Mouse (Mus musculus) stomach, embryonic 16.5 days (tissue): ENCODE results near the gene Vps11. TPM values are rescaled to one million over a fixed set of nuclear protein-coding genes. Genes with fewer than 3 reads are reported as not detected.
"Not testable (repeated sequence)": the region's sequence is repeated elsewhere in the genome, so short reads cannot be mapped to it uniquely, and the experiment has no call there.

Source experiments
- ATAC-seq: fragments of 200-750 bp; cut with Nextera tagmentation; 2 replicates; pipeline ENCODE4 v1.8.0; 2017; ENCODE audit warnings: moderate number of reproducible peaks, moderate TSS enrichment; ENCODE audit not compliant: insufficient read depth, low FRiP score
- H3K27ac ChIP-seq: fragments of 300-500 bp; sonication (generic); 2 replicates; pipeline ENCODE4 v1.5.1; 2014; ENCODE audit warnings: low read length
- H3K27me3 ChIP-seq: fragments of 300-500 bp; sonication (generic); 2 replicates; pipeline ENCODE4 v1.6.1; 2014; ENCODE audit warnings: low read length, control low read depth, mixed read lengths; ENCODE audit not compliant: control insufficient read depth, insufficient read depth
- H3K36me3 ChIP-seq: fragments of 300-500 bp; sonication (generic); 2 replicates; pipeline ENCODE4 v1.6.1; 2014; ENCODE audit warnings: low read length; ENCODE audit not compliant: control insufficient read depth, insufficient read depth
- H3K4me1 ChIP-seq: fragments of 300-500 bp; sonication (generic); 2 replicates; pipeline ENCODE4 v1.6.1; 2014; ENCODE audit warnings: low read length, control low read depth, mixed read lengths; ENCODE audit not compliant: control insufficient read depth, insufficient read depth
- H3K4me2 ChIP-seq: fragments of 300-500 bp; sonication (generic); 2 replicates; pipeline ENCODE4 v1.6.1; 2014; ENCODE audit warnings: low read depth, low read length, mixed read lengths
- H3K4me3 ChIP-seq: fragments of 300-500 bp; sonication (generic); replicated peaks from 2 replicates; pipeline ENCODE4 v1.5.1; 2014; ENCODE audit warnings: mild to moderate bottlenecking, low read length
- H3K9ac ChIP-seq: fragments of 300-500 bp; sonication (generic); 2 replicates; pipeline ENCODE4 v1.6.1; 2014; ENCODE audit warnings: low read length
- H3K9me3 ChIP-seq: fragments of 300-500 bp; sonication (generic); replicated peaks from 2 replicates; pipeline ENCODE4 v1.6.1; 2016; ENCODE audit warnings: low read length, control low read depth; ENCODE audit not compliant: control insufficient read depth
- whole genome bisulfite sequencing: fragments of 180-500 bp; shearing (Covaris S2); extraction: QIAGEN DNeasy Blood & Tissue Kit; methylation state at CpG from one replicate; pipeline ENCODE4 v1.1.7; 2014; 5-methylcytosine and 5-hydroxymethylcytosine counted together
- polyA plus RNA-seq: library from polyadenylated mRNA; unstranded; fragments of >200 nt; fragmentation: Nextera tagmentation; extraction: Ambion mirVana; gene quantifications from 2 replicates; pipeline ENCODE4 v1.2.1, GENCODE M21; 2015

Gene Vps11
- polyA plus RNA-seq, 1 experiment from 2014 or later: 30.0 TPM

DNA sequence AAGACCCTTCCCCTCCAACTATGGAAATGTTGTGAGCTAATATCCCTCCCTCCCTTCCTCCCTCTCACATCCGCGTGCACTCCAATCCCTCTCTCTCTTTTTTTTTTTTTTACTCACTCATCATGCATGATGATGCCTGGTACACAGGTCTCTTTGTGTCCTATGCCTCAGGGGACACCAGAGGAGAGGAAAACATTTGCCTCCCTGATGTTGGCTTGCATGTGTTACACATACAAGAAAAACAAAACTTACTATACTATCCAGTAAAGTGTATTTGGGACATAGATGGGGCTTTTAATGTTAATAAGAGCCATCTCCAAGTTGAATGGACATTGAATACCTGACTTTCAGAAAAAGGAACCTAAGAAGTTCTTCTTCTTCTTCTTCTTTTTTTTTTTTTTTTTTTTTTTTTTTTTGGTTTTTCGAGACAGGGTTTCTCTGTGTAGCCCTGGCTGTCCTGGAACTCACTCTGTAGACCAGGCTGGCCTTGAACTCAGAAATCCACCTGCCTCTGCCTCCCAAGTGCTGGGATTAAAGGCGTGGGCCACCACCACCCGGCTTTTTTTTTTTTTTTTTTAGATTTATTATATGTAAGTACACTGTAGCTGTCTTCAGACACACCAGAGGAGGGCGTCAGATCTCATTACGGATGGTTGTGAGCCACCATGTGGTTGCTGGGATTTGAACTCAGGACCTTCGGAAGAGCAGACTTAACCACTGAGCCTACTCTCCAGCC, 36.3 kb downstream of the Vps11 start:
- 65% methylated on average over 7 of the region's 8 CpGs for WGBS
- peaks cover 11% of the 10 kb centered on the region for H3K36me3 ChIP-seq
- H3K4me3 ChIP-seq: peak overlapping the region; percentile 93
- not testable (repeated sequence) for H3K27me3 ChIP-seq, H3K9me3 ChIP-seq, ATAC-seq
- peak overlapping the region; percentile 93; the same call in 1 of the 2 replicates for H3K9ac ChIP-seq
- peak overlapping the region; percentile 79 for H3K4me2 ChIP-seq
- H3K4me1 ChIP-seq: peaks cover 10% of the 10 kb centered on the region
- H3K27ac ChIP-seq: peak overlapping the region; percentile 97

DNA sequence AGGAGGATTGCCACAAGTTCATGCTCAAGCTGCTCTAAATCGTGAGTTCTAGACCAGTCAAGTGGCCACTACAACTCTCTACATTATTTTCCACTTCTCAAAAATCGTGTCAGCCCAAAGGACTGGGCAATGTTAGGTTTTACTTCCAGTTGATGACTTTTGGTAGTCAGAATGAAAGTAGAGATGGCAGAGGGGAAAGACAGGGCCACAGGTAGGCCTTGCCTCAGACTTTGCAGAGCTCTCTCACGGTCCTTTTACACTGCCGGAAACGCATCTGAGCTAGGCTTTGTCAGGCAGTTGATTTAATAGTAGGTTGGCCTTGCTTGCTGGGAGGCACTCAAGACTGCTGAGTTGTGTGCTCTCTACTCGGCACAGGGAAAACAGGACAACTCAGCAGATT, 37.3 kb downstream of the Vps11 start:
- Histone ChIP-seq H3K9me3 (no peaks in the 10 kb centered on the region), H3K36me3 (peaks cover 4% of the 10 kb centered on the region; the same call in 1 of the 2 replicates), H3K27ac (no peak overlapping the region), H3K27me3 (no peaks in the 10 kb centered on the region), H3K4me1 (peaks cover 11% of the 10 kb centered on the region), H3K4me2 (no peak overlapping the region), H3K9ac (no peak overlapping the region), H3K4me3 (no peak overlapping the region)
- 75% methylated on average over 6 of the region's 6 CpGs for WGBS
- ATAC-seq: no peak

DNA sequence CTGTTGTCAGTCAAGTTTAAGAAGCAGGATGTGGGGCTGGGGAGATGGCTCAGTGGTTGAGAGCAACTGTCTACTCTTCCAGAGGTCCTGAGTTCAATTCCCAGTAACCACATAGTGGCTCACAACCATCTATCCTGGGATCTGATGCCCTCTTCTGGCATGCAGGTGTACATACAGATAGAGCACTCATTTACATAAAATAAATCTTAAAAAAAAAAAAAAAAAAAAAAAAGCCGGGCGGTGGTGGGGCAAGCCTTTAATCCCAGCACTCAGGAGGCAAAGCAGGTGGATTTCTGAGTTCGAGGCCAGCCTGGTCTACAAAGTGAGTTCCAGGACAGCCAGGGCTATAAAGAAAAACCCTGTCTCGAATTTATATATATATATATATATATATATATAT, 37.8 kb downstream of the Vps11 start:
- not testable (repeated sequence) for H3K4me3 ChIP-seq, H3K9ac ChIP-seq, H3K27ac ChIP-seq, H3K36me3 ChIP-seq, H3K9me3 ChIP-seq, H3K4me2 ChIP-seq, H3K27me3 ChIP-seq, ATAC-seq
- peaks cover 16% of the 10 kb centered on the region for H3K4me1 ChIP-seq
- WGBS: 68% methylated on average over 4 of the region's 4 CpGs

DNA sequence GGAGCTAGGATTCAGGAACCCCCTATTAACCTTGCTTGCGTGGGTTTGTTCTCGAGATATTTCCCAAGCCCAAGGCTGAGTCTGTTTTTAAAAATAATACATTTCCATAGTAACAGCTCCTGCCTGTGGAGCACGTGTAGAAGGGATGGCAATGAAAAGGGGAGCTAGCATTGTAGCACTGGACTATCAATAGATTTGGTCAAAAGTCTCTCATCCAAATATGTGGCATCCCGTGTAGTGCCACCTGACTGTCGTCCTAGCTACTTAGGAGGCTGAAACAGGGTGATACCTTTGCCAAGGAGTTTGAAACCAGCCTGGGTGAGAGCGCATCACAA, 40.7 kb downstream of the Vps11 start:
- H3K27me3 ChIP-seq: no peaks in the 10 kb centered on the region
- H3K27ac ChIP-seq: peak overlapping the region; percentile 81
- H3K4me1 ChIP-seq: peaks cover 20% of the 10 kb centered on the region
- 14% methylated on average over 6 of the region's 6 CpGs for WGBS
- H3K4me2 ChIP-seq: peak overlapping the region; percentile 74
- peak; percentile 1; the same call in 1 of the 2 replicates for ATAC-seq
- H3K4me3 ChIP-seq: peak overlapping the region; percentile 91
- no peaks in the 10 kb centered on the region for H3K36me3 ChIP-seq
- peak overlapping the region; percentile 66 for H3K9ac ChIP-seq
- H3K9me3 ChIP-seq: no peaks in the 10 kb centered on the region

DNA sequence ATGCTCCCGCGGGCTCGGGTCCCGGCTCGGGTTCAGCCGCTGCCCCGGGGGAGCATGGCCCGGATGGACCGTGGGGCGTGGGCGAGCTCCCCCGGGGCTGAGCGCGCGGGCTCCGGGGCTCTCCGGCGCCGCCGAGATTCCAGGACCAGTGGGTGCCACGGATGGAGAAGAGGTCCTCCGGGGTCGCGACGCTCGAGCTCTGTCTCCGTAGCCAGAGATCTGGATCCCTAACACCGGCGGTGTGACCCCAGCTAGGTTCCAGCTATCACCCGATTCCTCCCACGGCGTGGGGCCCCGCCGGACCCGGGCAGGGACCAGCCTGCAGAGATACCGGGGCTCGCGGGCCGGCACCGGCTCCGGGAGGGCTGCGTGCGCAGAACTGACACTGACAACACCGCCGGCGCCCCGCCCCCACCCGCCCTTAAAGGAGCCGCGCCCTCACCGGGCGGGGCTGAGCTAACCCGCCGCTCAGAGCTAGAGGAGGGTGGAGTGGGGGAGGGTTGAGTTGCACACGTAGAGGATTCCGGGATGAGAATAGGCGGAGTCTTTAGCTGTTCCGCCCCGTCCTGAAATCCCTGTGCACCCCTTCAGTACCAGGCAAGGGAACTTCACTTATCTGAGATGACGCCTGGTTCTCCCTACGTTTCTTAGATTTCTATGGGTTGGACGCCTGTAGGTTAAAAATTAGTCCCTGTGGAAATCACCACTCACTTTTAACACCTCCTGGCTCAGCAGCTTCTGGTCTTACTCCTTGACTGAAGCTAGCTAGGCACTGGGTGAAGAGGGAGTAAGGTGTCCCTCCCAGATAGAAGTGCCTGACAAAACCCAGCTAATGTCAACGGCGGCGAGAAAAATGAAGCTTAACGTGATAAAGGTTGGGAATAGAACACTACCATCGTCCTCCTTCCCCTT, 41.3 kb downstream of the Vps11 start, which contains the start of gene C2cd2l:
TSS of gene C2cd2l (minus strand) at position 399 of the 912 bp plus-strand sequence.
- H3K27me3 ChIP-seq: no peaks in the 10 kb centered on the region
- H3K4me2 ChIP-seq: peak within 1 kb of the TSS; percentile 87
- under 1% methylated on average over 67 of the region's 67 CpGs for WGBS

DNA sequence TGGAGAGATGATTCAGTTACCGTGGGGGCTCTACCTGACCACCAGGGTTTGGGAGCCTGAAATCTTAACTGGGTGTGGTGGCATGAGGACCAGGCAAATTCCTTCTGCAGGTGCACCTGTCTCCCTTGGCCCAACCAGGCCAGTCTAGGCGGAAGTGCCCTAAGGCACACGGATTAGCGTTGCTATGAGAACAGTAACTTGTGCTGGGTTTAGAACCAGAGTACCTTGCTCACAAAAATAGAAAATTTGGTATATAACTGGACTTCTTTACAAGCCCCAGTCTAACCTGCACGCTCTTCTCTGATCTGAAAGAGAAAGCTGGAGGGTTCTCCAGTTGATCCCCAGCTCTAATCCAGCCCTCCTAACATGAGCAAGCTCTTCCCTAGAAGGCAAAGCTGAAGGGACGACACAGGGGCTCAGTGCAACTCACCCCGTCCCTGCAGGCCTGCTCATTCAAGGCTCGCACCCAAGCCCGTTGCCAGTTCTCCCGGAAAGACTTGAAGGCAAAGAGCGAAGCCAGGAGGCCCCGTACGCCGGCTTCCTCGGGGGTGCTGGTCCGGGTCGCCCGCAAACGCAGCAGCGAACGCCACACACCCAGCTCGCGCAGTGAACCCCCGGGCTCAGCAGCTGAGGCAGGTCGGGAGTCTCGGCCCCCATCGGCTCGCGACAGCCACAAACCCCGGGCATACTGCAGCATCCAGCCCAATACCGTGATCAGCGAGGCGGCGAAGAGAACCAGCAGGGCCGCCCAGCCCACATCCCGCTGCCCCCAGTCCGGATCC, 42.2 kb downstream of the Vps11 start:
- Histone ChIP-seq H3K9ac (peak overlapping the region; percentile 93), H3K4me1 (peaks cover 18% of the 10 kb centered on the region), H3K36me3 (peaks cover 11% of the 10 kb centered on the region), H3K27me3 (no peaks in the 10 kb centered on the region), H3K27ac (peak overlapping the region; percentile 75), H3K9me3 (no peaks in the 10 kb centered on the region), H3K4me3 (peak overlapping the region; percentile 91), H3K4me2 (peak overlapping the region; percentile 87)
- 3% methylated on average over 37 of the region's 37 CpGs for WGBS
- no peak for ATAC-seq

More for the DNA sequence above, 41.3 kb downstream of the Vps11 start, which contains the start of gene C2cd2l:
- Histone ChIP-seq H3K9me3 (no peaks in the 10 kb centered on the region), H3K4me1 (peaks cover 18% of the 10 kb centered on the region), H3K27ac (peak within 1 kb of the TSS; percentile 81), H3K36me3 (peaks cover 3% of the 10 kb centered on the region; the same call in 1 of the 2 replicates), H3K4me3 (peak within 1 kb of the TSS; percentile 91), H3K9ac (peak within 1 kb of the TSS; percentile 93)
- peak; percentile 99 for ATAC-seq

DNA sequence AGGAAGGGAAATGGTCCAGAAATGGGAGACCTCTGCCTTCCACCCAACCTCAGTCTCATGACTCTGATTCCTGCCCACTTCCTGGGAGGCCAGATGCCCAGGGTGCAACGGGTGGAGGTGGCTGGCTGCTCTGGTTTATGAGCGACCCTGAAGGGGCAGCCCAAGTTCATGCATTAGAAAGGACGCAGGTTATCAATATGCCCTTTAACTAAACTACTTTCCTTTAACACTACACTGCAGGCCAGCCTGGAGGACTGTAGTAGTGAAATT, 42.7 kb downstream of the Vps11 start:
- WGBS: 28% methylated on average over 3 of the region's 3 CpGs

DNA sequence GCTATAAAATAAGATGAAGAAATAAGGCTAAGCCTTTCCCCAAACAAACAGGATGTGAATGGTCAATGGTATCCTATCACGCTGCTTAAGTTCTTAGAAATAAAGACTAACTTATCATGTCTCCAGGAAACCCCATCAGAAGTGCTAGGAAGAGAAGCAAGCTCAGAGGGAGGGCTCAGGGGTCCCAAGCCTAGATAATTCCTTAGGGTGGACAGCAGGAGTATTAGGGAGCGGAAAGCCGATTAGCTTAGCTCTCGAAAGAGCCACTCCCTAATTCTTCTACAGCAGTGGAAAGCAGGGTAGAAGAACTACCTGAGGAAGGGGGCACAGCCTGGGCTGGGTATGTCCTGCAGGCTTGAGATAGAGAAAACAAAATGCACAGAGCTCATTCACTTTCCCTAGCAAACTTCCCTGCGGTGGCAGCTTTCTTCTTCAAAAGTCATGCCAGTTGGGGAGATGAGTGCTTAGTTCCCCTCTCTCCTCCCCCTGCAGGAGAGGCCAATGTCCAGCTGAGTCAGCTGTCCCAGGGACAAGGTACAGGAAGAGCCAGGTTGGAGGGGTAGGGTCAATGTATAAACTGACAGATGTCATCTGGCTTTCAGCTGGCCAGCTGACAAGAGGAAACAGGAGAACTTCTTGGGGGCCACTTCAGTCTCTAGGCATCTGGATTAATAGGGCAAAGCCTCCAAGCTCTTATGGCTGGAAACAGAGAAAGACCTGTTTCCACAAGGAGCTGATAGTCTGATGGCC, 43.2 kb downstream of the Vps11 start:
- H3K9ac ChIP-seq: peak overlapping the region; percentile 93

More for the DNA sequence above, 42.7 kb downstream of the Vps11 start:
- peak overlapping the region; percentile 75 for H3K27ac ChIP-seq
- H3K4me1 ChIP-seq: peaks cover 18% of the 10 kb centered on the region
- H3K27me3 ChIP-seq: no peaks in the 10 kb centered on the region
- no peaks in the 10 kb centered on the region for H3K9me3 ChIP-seq
- H3K4me3 ChIP-seq: peak overlapping the region; percentile 91
- no peak for ATAC-seq
- peak overlapping the region; percentile 93 for H3K9ac ChIP-seq
- peaks cover 11% of the 10 kb centered on the region for H3K36me3 ChIP-seq
- peak overlapping the region; percentile 87 for H3K4me2 ChIP-seq

More for the DNA sequence above, 43.2 kb downstream of the Vps11 start:
- peak overlapping the region; percentile 91 for H3K4me3 ChIP-seq
- no peaks in the 10 kb centered on the region for H3K9me3 ChIP-seq
- no peak for ATAC-seq
- peak overlapping the region; percentile 75 for H3K27ac ChIP-seq
- WGBS: 59% methylated on average over 5 of the region's 5 CpGs
- peak overlapping the region; percentile 87 for H3K4me2 ChIP-seq
- peaks cover 11% of the 10 kb centered on the region for H3K36me3 ChIP-seq
- H3K27me3 ChIP-seq: no peaks in the 10 kb centered on the region
- H3K4me1 ChIP-seq: peaks cover 18% of the 10 kb centered on the region
